Mouse (Mus musculus) intestine, embryonic 16.5 days (tissue): ENCODE measurements around the gene Chst3. TPM values are rescaled to one million over a fixed set of nuclear protein-coding genes. Genes with fewer than 3 reads are reported as not detected.
"Not testable (repeated sequence)": the region's sequence is repeated elsewhere in the genome, so short reads cannot be mapped to it uniquely, and the experiment has no call there.

Experiments
- ATAC-seq: fragments of 200-750 bp; cut with Nextera tagmentation; 2 replicates; pipeline ENCODE4 v1.8.0; 2017; ENCODE audit warnings: moderate TSS enrichment, moderate library complexity
- H3K27ac ChIP-seq: fragments of 300-500 bp; sonication (generic); 2 replicates; pipeline ENCODE4 v1.5.1; 2014; ENCODE audit warnings: mild to moderate bottlenecking, low read length
- H3K27me3 ChIP-seq: fragments of 300-500 bp; sonication (generic); replicated peaks from 2 replicates; pipeline ENCODE4 v1.6.1; 2014; ENCODE audit warnings: low read length, control low read depth, mixed read lengths; ENCODE audit not compliant: control insufficient read depth, insufficient read depth
- H3K36me3 ChIP-seq: fragments of 300-500 bp; sonication (generic); 2 replicates; pipeline ENCODE4 v1.6.1; 2014; ENCODE audit warnings: low read length, control low read depth; ENCODE audit not compliant: control insufficient read depth, insufficient read depth
- H3K4me1 ChIP-seq: fragments of 300-500 bp; sonication (generic); 2 replicates; pipeline ENCODE4 v1.6.1; 2014; ENCODE audit warnings: low read length, control low read depth, mixed read lengths; ENCODE audit not compliant: control insufficient read depth, insufficient read depth
- H3K4me2 ChIP-seq: fragments of 300-500 bp; sonication (generic); 2 replicates; pipeline ENCODE4 v1.6.1; 2014; ENCODE audit warnings: low read depth, low read length, control low read depth
- H3K4me3 ChIP-seq: fragments of 300-500 bp; sonication (generic); 2 replicates; pipeline ENCODE4 v1.5.1; 2014; ENCODE audit warnings: mild to moderate bottlenecking, low read length
- H3K9ac ChIP-seq: fragments of 300-500 bp; sonication (generic); 2 replicates; pipeline ENCODE4 v1.6.1; 2014; ENCODE audit warnings: low read depth, low read length
- H3K9me3 ChIP-seq: fragments of 300-500 bp; sonication (generic); 2 replicates; pipeline ENCODE4 v1.6.1; 2016; ENCODE audit warnings: low read length, control low read depth; ENCODE audit not compliant: control insufficient read depth
- WGBS: fragments of 180-500 bp; shearing (Covaris S2); extraction: QIAGEN DNeasy Blood & Tissue Kit; methylation state at CpG from one replicate; pipeline ENCODE4 v1.1.7; 2014; 5-methylcytosine and 5-hydroxymethylcytosine counted together
- polyA plus RNA-seq: library from polyadenylated mRNA; unstranded; fragments of >200 nt; fragmentation: Nextera tagmentation; extraction: Ambion mirVana; gene quantifications from 2 replicates; pipeline ENCODE4 v1.2.1, GENCODE M21; 2015

Chst3 gene
- polyA plus RNA-seq, 1 experiment from 2014 or later: 1.3 TPM

- H3K9ac ChIP-seq: no peak overlapping the region
- H3K27ac ChIP-seq: no peak overlapping the region
- no peaks in the 10 kb centered on the region for H3K36me3 ChIP-seq
- no peak overlapping the region for H3K4me2 ChIP-seq
- ATAC-seq: no peak
- H3K9me3 ChIP-seq: no peaks in the 10 kb centered on the region
- no peak overlapping the region for H3K4me3 ChIP-seq
- no peaks in the 10 kb centered on the region for H3K4me1 ChIP-seq
- H3K27me3 ChIP-seq: no peaks in the 10 kb centered on the region
Measured at GRCm38 (mm10) chr10:60156016-60156415, 63.0 kb downstream of the Chst3 start.

GRCm38 (mm10) chr10:60151107-60151663 lies 67.9 kb downstream of the Chst3 start:
- Histone ChIP-seq H3K4me2 (no peak overlapping the region), H3K27ac (no peak overlapping the region), H3K27me3 (no peaks in the 10 kb centered on the region), H3K4me3 (no peak overlapping the region), H3K36me3 (no peaks in the 10 kb centered on the region), H3K9ac (no peak overlapping the region), H3K4me1 (no peaks in the 10 kb centered on the region), H3K9me3 (no peaks in the 10 kb centered on the region)
- WGBS: 56% methylated on average over 6 of the region's 6 CpGs
- peak; percentile 39; the same call in 1 of the 2 replicates for ATAC-seq

- peak; percentile 74 for ATAC-seq
- Histone ChIP-seq H3K4me2 (no peak overlapping the region), H3K4me1 (no peaks in the 10 kb centered on the region), H3K9ac (no peak overlapping the region), H3K36me3 (no peaks in the 10 kb centered on the region), H3K27ac (no peak overlapping the region), H3K27me3 (no peaks in the 10 kb centered on the region), H3K4me3 (no peak overlapping the region), H3K9me3 (no peaks in the 10 kb centered on the region)
- WGBS: 2% methylated on average over 5 of the region's 5 CpGs
Measured at GRCm38 (mm10) chr10:60148087-60148486, 71.0 kb downstream of the Chst3 start.

- H3K4me3 ChIP-seq, H3K9ac ChIP-seq, H3K27ac ChIP-seq, H3K9me3 ChIP-seq, H3K36me3 ChIP-seq, H3K4me2 ChIP-seq, H3K27me3 ChIP-seq, ATAC-seq, H3K4me1 ChIP-seq: not testable (repeated sequence)
- WGBS: 58% methylated on average over 10 of the region's 10 CpGs
Measured at GRCm38 (mm10) chr10:60147510-60148047, 71.5 kb downstream of the Chst3 start.

- H3K9me3 ChIP-seq: no peaks in the 10 kb centered on the region
- H3K36me3 ChIP-seq: no peaks in the 10 kb centered on the region
- no peaks in the 10 kb centered on the region for H3K27me3 ChIP-seq
- no peak for ATAC-seq
- H3K4me3 ChIP-seq: no peak overlapping the region
- no peak overlapping the region for H3K27ac ChIP-seq
- H3K9ac ChIP-seq: no peak overlapping the region
- H3K4me2 ChIP-seq: no peak overlapping the region
- no peaks in the 10 kb centered on the region for H3K4me1 ChIP-seq
- WGBS: 86% methylated on average over 3 of the region's 3 CpGs
Measured at GRCm38 (mm10) chr10:60141656-60142160, 77.4 kb downstream of the Chst3 start.

GRCm38 (mm10) chr10:60140751-60141150 lies 78.3 kb downstream of the Chst3 start:
- Histone ChIP-seq H3K4me2 (no peak overlapping the region), H3K9me3 (no peaks in the 10 kb centered on the region), H3K4me1 (no peaks in the 10 kb centered on the region; the same call in 1 of the 2 replicates), H3K9ac (no peak overlapping the region), H3K4me3 (no peak overlapping the region), H3K27ac (no peak overlapping the region), H3K36me3 (no peaks in the 10 kb centered on the region), H3K27me3 (no peaks in the 10 kb centered on the region)
- no peak for ATAC-seq
- WGBS: 87% methylated on average over 4 of the region's 4 CpGs

GRCm38 (mm10) chr10:60138680-60139079 lies 80.4 kb downstream of the Chst3 start:
- WGBS: 82% methylated on average over 5 of the region's 5 CpGs
- no peak for ATAC-seq
- H3K4me3 ChIP-seq: no peak overlapping the region
- H3K4me2 ChIP-seq: no peak overlapping the region
- no peaks in the 10 kb centered on the region for H3K36me3 ChIP-seq
- no peaks in the 10 kb centered on the region for H3K9me3 ChIP-seq
- peaks cover 7% of the 10 kb centered on the region for H3K4me1 ChIP-seq
- no peak overlapping the region for H3K9ac ChIP-seq
- H3K27ac ChIP-seq: no peak overlapping the region
- no peaks in the 10 kb centered on the region for H3K27me3 ChIP-seq

- H3K4me3 ChIP-seq: no peak overlapping the region
- peak overlapping the region; percentile 26; the same call in 1 of the 2 replicates for H3K27ac ChIP-seq
- H3K27me3 ChIP-seq: no peaks in the 10 kb centered on the region
- H3K36me3 ChIP-seq: no peaks in the 10 kb centered on the region
- peaks cover 8% of the 10 kb centered on the region for H3K4me1 ChIP-seq
- ATAC-seq: no peak
- no peak overlapping the region for H3K4me2 ChIP-seq
- 59% methylated on average over 7 of the region's 7 CpGs for WGBS
- H3K9me3 ChIP-seq: no peaks in the 10 kb centered on the region
- H3K9ac ChIP-seq: no peak overlapping the region
Measured at GRCm38 (mm10) chr10:60136935-60137334, 82.1 kb downstream of the Chst3 start.

- not testable (repeated sequence) for H3K36me3 ChIP-seq, H3K27me3 ChIP-seq, H3K4me1 ChIP-seq, H3K4me3 ChIP-seq, ATAC-seq, H3K27ac ChIP-seq, H3K4me2 ChIP-seq, H3K9ac ChIP-seq, H3K9me3 ChIP-seq
- WGBS: 37% methylated on average over 1 of the region's 1 CpGs
Measured at GRCm38 (mm10) chr10:60136010-60136409, 83.0 kb downstream of the Chst3 start.

GRCm38 (mm10) chr10:60134201-60134600 lies 84.9 kb downstream of the Chst3 start:
- ATAC-seq: no peak
- H3K27ac ChIP-seq: peak overlapping the region; percentile 37; the same call in 1 of the 2 replicates
- H3K4me3 ChIP-seq: no peak overlapping the region
- no peaks in the 10 kb centered on the region for H3K36me3 ChIP-seq
- 49% methylated on average over 9 of the region's 9 CpGs for WGBS
- no peak overlapping the region; the same call in 1 of the 2 replicates for H3K9ac ChIP-seq
- H3K9me3 ChIP-seq: no peaks in the 10 kb centered on the region
- no peaks in the 10 kb centered on the region for H3K27me3 ChIP-seq
- peaks cover 8% of the 10 kb centered on the region for H3K4me1 ChIP-seq
- H3K4me2 ChIP-seq: no peak overlapping the region
